Mouse (Mus musculus) adrenal gland, postnatal 10 days (tissue): ENCODE results near the gene Hells. TPM values are rescaled to one million over a fixed set of nuclear protein-coding genes. Genes with fewer than 3 reads are reported as not detected.
A peak's percentile ranks its signal among the peaks of the same experiment; 100 is the strongest.

Source experiments
- DNase-seq: peaks from one replicate; pipeline ENCODE4 v3.0.0; 2021; ENCODE audit warnings: mixed read lengths
- long read RNA-seq, 2 experiments: library from polyadenylated mRNA; stranded (forward); transcript quantifications; one replicate each; pipeline ENCODE4 v2.0.0; 2021
- total RNA-seq, 2 experiments: library from RNA; stranded (reverse); gene quantifications; 2 replicates each; pipeline ENCODE4 v1.2.3; 2021

The Hells gene
- 10 to 100 TPM; 13.5 to 16.8 TPM for total RNA-seq
- long read RNA-seq, experiment 1, full-length matches to known transcripts = 4 of 8 reads
- long read RNA-seq, experiment 1, partial matches to known transcripts = 3 of 8 reads
- long read RNA-seq, experiment 1, other reads (novel, unspliced or antisense) = 1 of 8 reads
- long read RNA-seq, experiment 2, full-length matches to known transcripts = 2 of 3 reads
- long read RNA-seq, experiment 2, partial matches to known transcripts = 1 of 3 reads
- long read RNA-seq, experiment 2, other reads (novel, unspliced or antisense) = 0 of 3 reads

DNA sequence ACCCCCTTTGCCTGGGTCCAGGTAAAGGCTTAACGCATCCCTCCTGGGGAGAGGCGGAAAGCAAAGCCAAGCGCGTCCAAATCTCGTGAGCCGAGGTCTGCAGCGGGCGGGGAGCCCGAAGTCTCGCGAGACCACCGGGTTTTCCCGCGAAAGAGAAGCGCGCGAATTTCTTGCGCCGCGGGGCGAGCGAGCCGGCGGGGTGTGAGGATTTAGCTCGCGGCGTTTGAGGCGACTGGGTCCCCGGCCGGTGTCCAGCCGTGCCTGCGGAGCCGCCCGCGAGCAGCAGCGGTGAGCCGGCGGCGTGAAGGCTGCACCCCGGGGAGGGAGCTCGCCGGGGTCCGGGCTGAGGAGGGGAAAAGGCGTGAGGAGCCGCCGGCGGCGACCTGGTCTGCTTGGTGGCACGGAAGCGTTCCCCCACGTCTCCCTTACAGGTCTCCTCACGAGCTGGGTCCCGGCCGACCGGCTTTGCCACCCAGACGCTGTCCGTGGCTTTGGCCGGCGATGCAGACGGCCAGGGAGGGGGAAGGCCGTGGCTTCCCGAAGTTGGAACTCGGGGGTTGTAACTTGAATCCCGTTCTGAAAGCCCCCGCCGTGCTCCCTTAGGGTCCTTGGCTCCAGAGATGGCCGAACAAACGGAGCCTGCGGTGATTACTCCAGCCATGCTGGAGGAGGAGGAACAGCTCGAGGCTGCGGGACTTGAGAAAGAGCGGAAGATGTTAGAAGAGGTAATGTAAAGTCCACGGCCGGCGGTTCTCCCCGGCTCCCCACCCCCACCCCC lies at the start of gene Hells:
Gene Hells, plus strand, starts transcription at position 128 of the 778 bp plus-strand sequence.
- DNase-seq = peak; percentile 93

DNA sequence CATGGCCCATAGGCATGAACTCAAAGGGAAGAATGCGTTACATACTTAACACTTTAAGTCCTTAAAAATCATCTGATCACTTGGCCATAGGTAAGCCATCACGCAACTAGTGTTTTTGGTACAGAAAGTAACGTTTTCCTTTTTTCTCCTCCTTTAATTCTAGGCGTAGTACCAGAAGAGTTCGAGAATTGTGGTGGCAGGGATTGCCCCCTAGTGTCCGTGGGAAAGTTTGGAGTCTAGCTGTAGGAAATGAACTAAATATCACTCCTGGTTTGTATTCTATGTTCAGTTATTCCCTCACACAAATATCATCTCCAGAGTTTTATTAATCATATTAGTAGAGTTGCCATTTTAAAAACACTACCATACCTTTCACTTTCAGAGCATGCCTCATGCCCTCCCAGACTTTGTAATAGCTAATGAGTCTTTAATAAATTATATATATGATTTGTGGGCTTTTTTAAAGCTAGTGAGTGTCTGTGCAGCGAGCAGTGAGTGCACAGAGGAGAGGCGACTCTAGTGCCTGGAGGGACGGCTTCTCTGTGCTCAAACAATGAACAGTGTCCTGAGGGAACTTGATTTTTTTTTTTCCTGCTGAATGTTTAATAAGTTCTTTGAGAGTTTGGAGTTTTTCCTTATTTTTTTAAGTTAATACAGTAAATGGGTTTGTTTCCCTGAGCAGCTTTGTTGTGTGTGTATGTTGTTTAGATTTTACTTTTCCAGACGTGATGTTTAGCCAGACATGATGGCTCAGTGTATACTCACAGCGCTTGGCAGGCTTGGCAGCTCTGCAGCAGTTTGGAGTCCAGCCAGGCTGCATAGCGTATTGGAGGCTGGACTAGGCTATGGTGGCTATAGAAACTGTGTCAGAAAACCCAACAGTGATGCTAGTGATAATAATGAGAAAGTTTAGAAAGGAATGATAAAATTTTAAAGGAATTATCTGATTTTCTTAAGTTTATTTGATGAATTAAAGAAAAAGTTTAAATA lies 29.3 kb upstream of the Hells start:
- peak; percentile 39 for DNase-seq

DNA sequence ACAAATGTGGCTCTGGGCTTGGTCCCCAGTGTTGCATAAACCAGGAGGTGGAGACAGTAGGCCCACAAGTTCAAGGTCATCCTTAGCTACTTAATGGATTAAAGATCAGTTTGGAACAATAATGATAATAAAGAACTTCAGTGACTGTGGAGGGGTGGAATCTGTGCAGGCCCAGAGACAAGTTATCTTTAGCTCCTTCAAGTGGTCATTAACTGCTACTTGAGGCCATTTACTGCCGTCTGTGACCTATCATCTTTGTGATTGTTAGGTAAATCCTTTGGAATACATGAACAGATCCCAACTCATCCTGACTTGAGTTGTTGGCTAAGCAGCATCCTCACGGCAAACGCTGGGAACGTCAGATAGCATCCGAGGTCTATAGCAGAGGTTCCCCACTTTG lies 28.2 kb upstream of the Hells start:
- DNase-seq = no peak

DNA sequence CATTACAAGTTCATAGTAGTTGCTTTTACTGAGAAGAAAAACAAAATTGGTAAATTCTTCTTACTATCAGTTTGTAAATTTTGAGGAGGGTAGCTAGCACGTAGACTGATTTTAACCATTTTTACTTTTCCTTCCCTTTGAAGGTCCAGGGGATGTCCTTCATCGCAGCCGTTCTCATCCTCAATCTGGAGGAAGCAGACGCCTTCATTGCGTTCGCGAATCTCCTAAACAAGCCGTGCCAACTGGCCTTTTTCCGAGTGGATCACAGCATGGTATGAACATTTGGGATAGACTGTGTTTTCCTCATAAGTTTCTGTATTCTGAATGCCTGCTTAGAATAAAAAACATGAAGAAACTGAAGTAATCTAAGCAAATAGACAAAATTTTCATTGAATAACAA lies 16.9 kb upstream of the Hells start:
- DNase-seq = no peak

DNA sequence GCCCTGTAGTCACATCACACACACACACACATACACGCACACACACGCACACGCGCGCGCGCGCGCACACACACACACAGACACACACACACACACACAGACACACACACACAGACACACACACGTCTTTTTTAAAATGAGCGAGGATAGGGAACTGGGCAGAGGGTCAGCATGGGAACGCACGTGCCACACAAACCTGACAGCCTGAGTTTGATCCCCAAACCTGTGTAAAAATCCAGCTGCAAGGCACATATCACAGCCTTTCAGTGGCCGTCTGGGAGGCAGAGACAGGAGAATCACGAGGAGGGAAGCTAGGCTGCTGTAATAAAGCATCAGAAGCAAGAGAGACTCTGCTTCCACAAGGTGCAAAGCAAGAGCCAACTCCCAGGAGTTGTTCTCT lies 15.8 kb upstream of the Hells start:
- DNase-seq = no peak

DNA sequence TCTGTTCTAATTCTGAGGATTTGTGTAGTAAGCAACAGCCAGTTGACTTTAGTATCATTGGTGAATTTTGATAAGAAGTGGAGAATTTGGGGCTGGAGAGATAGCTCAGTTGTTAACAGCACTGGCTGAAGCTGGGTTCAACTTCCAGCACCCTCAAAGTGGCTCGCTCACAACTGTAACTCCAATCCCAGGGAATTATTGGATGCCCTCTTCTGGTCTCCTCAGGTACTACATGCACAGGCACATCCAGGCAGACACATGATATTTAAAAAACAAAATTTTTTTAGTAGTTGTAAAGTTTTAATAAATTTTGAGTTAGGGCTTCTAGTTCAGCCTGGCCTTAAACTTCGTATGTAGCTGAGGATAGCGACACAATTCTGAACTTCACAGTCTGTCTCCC lies 15.0 kb upstream of the Hells start:
- peak; percentile 64 for DNase-seq

DNA sequence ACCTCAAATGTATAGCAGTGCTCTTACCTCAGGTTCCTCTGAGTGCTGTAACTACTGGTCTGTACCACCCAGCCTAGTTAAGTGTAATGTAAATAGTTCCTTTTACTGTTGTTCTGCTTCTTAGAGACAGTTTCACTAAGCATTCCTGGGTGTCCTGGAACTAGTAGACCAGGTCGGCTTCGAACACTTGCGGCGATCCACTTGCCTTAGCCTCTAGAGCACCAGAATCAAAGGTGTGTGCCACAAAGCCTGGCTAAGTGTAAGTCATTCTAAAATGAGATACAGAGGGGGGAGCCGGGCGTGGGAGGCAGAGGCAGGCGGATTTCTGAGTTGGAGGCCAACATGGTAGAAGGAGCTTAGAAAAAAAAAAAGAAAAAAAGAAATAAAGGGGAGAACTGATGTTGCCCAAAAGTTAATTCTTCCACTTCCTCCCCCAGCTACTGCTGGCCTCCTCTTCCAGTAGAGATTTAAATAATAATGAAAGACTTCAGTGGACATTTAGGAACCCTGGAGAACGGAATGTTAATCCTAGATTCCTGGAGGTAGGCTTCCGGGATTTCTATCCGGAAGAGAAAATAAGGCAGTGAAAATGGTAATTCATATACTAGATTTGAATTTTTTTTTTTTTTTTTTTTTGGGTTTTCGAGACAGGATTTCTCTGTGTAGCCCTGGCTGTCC lies 2.1 kb upstream of the Hells start:
- no peak for DNase-seq

DNA sequence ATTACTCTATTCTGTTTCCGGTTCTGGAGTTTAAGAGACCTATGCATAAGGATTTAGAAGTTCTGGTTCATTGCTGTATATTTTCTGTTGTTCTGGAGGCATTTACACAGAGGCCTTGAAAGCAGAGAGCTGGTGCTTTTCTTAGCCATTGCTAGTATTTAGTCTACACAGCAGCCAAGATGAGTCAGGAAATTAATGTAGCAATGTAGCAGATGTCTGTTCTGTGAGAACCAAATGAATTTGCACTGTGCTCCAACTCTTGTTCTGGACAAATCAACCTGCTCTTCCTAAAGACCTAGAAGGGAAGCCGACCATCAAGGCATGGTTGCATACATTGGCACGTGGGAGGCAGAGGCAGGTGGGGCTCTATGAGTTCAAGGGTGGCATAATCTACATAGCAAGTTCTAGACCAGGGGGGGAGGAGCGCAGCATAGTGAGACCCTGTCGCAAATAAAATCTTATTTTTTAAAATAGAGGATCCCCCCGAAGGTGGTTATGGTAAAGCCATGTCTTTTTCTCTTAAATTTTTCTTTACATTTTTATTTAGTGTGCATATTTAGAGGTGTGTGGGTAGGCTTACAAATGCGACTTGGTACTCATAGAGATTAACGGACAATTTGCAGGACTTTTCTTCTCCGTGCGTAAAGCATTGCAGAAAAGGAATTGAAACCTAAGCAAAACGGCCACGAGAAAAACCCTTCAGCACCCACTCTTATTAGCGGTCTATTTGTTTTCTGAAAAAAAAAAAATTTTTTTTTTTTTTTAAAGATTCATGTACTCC lies 1.1 kb upstream of the Hells start:
- peak; percentile 3 for DNase-seq

DNA sequence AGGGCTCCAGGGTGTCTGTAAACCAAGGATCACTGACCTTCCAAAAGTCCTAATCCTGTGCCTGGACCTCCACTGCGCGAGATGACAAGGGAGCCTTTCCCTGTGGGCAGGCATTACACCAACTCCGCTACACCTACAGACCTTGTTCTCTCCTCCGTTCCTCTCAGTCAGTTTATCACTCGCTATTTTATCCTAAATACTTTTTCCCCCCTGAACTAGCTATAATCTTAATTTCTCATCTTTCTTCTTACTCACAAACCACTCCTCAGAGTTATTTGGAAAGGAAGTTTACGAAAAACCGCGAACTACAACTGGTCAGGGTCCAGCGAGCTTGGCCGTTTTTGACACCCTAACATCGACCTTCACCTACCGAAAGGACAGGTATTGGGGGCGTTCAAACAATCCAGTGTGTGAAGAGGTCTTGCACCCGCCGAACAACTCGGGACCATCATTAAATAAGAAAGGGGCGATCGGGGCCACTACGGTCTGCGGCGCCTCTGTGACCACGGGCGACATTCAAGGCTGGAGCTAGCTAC lies 395 bp upstream of the Hells start:
- peak; percentile 7 for DNase-seq

DNA sequence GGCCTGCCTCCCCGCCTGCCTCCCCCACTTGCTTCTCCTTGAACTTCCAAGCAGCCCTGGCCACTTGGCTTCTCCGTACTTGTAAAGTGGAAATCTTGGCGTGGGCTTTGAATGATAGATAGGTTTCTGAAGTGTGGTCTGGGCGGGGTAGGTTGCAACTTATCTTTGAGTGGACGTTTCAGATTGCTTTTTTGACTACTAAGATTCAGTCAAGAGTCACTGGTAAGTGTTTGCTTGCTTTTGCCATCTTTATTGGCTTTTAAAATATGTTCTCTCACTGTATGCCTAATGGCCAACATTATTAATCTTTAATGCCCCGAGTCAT lies 813 bp downstream of the Hells start:
- DNase-seq = no peak

DNA sequence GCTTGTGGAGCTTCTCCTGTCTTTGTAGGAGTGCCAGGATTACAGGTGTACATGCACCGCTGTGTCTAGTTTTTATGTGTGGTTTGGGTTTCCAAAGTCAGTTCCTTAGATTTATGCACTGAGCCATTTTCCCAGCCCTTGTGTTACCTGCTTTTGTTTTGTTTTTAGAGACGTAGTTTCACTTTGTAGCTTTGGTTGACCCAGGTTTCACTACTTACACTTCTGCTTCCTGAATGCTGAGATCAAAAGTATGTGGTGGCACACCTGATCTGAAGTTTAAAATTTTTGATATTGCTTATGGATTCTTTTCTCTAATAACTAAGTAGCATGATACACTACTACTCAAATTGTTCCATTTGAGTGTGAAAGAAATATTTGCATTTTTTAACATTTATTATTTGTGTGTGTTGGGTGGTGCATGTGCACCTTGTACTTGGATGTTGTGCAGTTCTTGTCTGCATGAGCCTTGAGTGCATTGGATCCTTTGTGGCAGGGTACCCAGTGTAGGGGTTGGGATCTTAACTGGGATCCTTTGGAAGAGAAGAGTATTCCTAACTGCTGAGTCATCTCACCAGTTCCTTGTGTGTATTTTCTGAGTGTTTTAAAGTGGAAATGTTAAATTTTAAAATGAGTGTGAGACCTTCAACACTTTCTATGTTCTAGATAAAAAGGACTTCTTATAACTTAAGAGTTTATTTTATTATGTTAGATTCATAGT lies 14.0 kb downstream of the Hells start:
- DNase-seq = no peak

DNA sequence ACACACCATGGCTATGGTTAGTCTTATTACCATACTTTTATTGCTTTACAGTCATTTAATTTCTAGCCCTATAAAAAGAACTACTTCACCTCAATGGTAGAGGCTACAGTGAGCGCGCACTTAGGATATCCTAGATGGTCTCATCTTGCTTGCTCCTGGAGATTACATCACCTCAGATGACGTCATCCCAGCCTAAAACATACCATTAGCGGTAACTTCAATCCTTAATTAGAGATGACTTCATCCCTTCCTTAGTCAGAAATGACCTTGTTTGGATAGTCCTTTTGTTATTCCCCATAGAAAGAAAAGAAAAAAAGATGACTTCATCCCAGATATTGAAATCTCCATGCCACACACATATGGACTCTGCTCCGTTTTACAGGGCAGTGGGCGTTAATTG lies 40.0 kb downstream of the Hells start:
- no peak for DNase-seq

DNA sequence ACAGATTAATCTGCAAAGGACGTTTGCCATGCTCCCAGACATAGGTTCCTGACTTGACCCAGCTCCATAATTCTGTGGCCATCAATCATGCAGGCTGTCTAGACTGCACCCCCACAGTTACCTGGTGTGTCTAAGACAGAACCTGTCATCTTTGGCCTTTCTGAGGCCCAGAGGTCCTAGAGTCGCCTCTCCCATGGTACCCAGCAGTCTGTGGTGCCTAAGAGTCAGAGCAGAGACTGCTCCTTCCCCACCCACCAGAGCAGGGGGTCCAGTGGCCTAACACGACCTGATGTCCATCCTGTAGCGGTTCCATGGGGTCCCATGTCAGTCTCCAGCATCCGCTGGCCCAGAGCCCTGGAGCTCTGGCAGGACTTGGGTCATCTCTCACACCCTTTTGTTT lies 41.9 kb downstream of the Hells start:
- no peak for DNase-seq

DNA sequence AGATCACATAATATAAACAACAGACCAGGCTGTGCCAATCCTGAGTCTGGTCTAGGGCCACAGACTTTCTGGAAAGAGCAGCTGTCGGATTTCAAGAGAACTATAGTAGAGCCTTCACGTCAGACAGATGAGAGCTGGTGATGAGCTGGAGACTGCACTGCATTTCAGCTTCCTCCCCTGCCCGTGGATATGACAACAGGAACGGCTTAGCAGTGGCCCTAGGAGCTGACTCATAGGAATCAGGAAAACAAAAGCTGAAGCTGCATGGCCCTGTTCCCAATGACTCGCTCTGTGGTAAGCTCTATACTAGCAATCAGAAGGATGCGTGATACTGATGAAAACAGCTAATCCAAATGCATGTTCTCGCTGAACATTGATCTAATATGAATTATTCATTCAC lies 43.0 kb downstream of the Hells start:
- peak; percentile 34 for DNase-seq

DNA sequence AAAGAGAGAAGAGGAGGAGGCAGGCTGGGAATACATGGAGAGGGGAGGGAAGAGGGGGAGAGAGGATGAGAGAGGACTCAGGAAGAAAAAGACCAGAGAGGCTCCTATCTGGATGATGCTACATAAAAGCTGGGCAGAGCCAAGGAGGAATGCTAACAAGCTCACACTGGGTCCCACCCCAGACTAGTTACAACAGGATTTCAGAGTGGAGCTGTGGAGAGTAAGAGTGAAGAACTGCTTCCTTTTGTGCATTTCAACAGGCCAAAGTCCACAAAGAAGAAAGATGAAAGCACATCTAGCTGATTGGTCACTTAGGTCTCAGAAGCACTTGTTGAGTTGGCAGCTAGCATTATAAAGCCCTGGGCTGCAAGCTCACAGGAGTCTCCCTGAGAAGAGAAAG lies 45.6 kb downstream of the Hells start:
- DNase-seq = no peak

DNA sequence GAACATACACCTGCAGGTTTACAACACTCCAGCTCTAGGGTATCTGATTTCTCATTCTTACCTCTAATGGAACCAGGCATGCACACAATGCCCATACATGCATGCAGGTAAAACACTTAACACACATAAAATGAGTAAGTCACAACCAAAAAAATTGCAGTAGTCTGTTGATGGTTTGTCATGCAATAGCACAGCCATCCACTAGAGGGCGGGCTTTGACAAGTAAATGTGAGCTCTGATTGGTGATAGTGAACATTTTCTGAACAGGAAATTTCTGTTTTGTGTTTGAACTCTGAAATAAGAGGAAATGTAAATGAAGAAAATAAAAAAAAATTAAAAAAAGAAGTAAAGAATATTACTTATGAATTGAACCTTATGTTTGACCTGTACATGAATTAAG lies 51.3 kb downstream of the Hells start:
- peak; percentile 79 for DNase-seq

DNA sequence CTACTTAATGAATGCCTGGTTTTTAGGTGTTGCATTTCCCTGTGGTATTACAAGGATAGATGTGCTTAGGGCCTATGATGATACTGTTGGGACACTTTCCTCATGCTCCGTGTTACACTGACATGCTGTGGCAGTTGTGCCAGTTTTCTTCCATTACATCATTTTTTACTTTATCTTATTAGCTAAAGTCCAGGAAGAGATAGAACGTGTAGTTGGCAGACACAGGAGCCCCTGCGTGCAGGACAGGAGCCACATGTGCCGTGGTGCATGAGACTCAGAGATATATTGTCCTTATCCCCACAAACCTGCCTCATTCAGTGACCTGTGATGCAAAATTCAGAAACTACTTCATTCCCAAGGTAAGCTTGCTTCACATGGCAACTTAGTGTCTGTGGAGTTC lies 67.5 kb downstream of the Hells start:
- no peak for DNase-seq

DNA sequence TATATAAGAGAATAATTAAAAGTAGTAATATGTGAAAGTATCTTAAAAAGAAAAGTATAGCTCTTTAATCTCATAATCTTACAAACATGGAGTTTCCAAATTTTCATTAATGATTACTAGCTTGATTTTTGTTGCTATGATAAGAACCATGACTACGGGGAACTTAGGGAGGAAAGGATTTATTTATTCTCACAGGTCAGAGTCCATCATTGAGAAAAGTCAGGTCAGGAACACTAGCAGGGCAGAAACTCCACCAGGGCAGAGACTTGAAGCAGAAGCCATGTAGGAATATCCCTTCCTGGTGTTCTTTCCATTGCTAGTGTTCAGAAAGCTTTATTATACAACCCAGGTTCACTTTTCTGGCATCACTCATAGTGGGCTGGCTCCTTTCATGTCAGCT lies 68.0 kb downstream of the Hells start:
- no peak for DNase-seq

DNA sequence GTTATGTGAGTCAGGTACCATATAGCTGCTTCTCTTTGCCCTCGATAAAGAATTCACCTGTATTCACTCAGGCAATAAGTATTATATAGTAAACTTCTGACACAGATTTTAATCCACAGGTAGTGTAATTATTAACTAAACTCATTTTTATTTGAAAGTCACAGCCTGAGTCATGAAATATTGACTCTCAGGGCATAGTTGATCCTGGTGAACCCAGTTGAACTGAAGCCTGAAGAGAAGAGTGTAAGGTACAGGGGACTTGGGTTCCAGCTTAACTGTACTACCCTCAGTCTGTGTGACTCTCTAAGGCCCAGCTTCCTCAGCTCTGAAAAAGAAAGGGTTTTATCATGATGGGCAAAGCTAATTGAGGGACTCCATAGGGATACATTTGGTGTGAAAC lies 74.4 kb downstream of the Hells start:
- no peak for DNase-seq

DNA sequence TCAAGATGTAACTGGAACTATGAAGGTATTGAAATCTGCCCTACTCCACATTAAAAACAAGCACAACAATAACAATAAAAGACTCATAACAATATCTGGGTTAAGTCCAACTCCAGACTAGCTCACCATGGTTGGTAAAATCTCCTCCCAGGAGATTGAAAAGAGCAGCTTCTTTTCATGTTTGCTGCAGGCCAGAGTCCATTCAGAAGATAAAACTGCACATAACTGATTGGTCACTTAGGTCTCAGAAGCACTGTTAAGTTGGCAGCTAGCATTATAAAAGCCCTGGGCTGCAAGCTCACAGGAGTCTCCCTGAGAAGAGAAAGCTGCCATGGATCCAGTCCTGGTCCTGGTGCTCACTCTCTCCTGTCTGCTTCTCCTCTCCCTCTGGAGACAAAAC lies 76.0 kb downstream of the Hells start, which contains the start of gene Cyp2c55:
Gene Cyp2c55, plus strand, starts transcription at position 305 of the 400 bp plus-strand sequence.
- DNase-seq = no peak
